Mouse (Mus musculus) hindbrain, embryonic 13.5 days (tissue): Measurements from ENCODE around the gene Arhgap29. TPM values are rescaled to one million over a fixed set of nuclear protein-coding genes. Genes with fewer than 3 reads are reported as not detected.

Experiments
- ATAC-seq: fragments of 200-750 bp; cut with Nextera tagmentation; 2 replicates; pipeline ENCODE4 v1.8.0; 2017; ENCODE audit warnings: moderate TSS enrichment; ENCODE audit not compliant: low FRiP score
- H3K27ac ChIP-seq: fragments of 300-500 bp; sonication (generic); 2 replicates; pipeline ENCODE4 v1.5.1; 2015; ENCODE audit warnings: inconsistent platforms, mild to moderate bottlenecking, moderate library complexity
- H3K27me3 ChIP-seq: fragments of 300-500 bp; sonication (generic); 2 replicates; pipeline ENCODE4 v1.6.1; 2015; ENCODE audit warnings: mild to moderate bottlenecking, inconsistent platforms
- H3K36me3 ChIP-seq: fragments of 300-500 bp; sonication (generic); 2 replicates; pipeline ENCODE4 v1.6.1; 2015; ENCODE audit warnings: mild to moderate bottlenecking, inconsistent platforms
- H3K4me1 ChIP-seq: fragments of 300-500 bp; sonication (generic); replicated peaks from 2 replicates; pipeline ENCODE4 v1.6.1; 2015; ENCODE audit warnings: inconsistent platforms
- H3K4me2 ChIP-seq: fragments of 300-500 bp; sonication (generic); 2 replicates; pipeline ENCODE4 v1.6.1; 2015; ENCODE audit warnings: inconsistent platforms, mild to moderate bottlenecking, moderate library complexity
- H3K4me3 ChIP-seq: fragments of 300-500 bp; sonication (generic); 2 replicates; pipeline ENCODE4 v1.5.1; 2015; ENCODE audit warnings: mild to moderate bottlenecking, inconsistent platforms
- H3K9ac ChIP-seq: fragments of 300-500 bp; sonication (generic); 2 replicates; pipeline ENCODE4 v1.6.1; 2015; ENCODE audit warnings: mild to moderate bottlenecking, inconsistent platforms
- H3K9me3 ChIP-seq: fragments of 300-500 bp; sonication (generic); 2 replicates; pipeline ENCODE4 v1.6.1; 2016; ENCODE audit warnings: inconsistent platforms
- WGBS: fragments of 180-500 bp; shearing (Covaris S2); methylation state at CpG from one replicate; pipeline ENCODE4 v1.1.7; 2015; 5-methylcytosine and 5-hydroxymethylcytosine counted together
- polyA plus RNA-seq: library from polyadenylated mRNA; unstranded; fragments of >200 nt; fragmentation: Nextera tagmentation; extraction: Ambion mirVana; gene quantifications from 2 replicates; pipeline ENCODE4 v1.2.1, GENCODE M21; 2015

Gene Arhgap29
- polyA plus RNA-seq, 1 experiment from 2014 or later = 30.0 TPM

DNA sequence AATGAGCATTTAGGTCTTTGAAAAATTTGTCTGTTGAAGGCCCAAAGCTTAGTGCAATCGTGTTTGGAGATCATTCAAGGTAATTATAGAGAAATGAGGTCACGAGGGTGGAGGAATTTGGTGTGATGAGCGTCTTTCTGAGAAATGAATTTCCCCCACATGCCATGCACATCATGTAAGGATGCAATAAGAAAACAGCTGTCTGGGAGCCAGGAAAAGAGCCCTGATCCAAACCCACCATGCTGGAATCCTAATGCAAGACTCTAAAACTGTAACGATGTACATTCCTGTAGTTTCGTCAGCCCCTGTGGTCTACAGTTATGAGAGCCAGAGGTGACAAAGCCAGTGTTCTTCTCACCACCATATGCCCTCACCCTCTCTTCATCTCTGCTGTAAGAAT lies 32.4 kb upstream of the Arhgap29 start:
- no peak overlapping the region for H3K4me3 ChIP-seq
- no peaks in the 10 kb centered on the region for H3K4me1 ChIP-seq
- H3K36me3 ChIP-seq = no peaks in the 10 kb centered on the region
- no peaks in the 10 kb centered on the region for H3K9me3 ChIP-seq
- no peak overlapping the region for H3K9ac ChIP-seq
- WGBS = 93% methylated on average over 5 of the region's 5 CpGs
- no peak overlapping the region for H3K4me2 ChIP-seq
- H3K27ac ChIP-seq = no peak overlapping the region
- no peaks in the 10 kb centered on the region for H3K27me3 ChIP-seq
- ATAC-seq = no peak

DNA sequence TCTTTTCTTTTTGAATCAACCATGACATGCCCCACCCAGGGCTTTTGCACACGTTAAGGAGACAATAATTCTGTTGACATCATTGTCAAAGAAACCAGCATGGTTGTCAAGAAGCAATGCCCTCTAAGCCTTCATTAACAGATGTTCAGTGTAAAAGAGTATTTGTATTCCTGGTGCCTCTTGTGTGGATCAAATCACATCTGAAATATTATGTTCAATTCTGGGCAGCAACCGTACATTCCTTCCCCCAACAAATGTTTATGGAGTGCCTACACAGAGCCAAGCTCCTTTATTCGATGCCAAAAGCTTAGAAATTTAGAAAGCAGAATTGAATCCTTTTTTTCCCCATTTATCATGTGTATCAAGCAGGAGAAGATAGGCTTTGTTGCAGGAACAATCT lies 31.6 kb upstream of the Arhgap29 start:
- Histone ChIP-seq H3K4me1 (no peaks in the 10 kb centered on the region), H3K4me3 (no peak overlapping the region), H3K9ac (no peak overlapping the region), H3K27ac (no peak overlapping the region), H3K36me3 (no peaks in the 10 kb centered on the region), H3K9me3 (no peaks in the 10 kb centered on the region), H3K27me3 (no peaks in the 10 kb centered on the region), H3K4me2 (no peak overlapping the region)
- 71% methylated on average over 3 of the region's 3 CpGs for WGBS
- ATAC-seq = no peak

DNA sequence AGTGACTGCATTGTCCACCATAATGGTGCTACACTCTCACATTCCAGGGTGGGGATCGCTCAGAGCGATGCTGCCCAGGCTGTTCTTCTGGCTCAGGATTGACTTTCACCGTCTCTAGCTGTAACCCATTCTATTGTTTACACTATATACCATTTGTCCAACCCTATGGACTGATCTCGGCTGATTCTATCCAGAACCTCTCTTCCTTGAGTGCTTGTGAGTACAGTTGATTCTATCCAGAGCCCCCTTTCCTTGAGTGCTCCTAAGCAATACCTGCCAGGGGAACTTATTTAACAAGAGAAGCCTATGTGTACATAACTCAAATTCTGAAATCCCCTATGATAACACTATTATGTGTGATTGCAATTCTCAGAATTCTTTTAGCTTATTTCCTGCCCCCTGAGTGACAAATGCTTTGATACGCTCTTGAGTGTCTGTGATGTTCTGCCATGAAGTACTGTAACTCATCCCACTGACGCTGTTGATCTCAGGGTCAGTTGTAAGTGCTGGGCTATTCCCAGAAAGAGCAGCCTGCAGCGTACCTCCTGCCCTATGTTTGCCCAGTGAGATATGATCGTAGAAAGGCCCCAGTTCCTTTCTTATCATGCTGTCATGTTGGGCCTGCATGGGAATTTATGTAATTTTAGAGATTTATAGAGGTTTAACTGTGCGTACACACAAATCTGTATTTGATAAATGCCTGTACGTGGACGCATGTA lies 27.4 kb upstream of the Arhgap29 start:
- H3K9me3 ChIP-seq = no peaks in the 10 kb centered on the region
- no peak overlapping the region for H3K27ac ChIP-seq
- 94% methylated on average over 11 of the region's 11 CpGs for WGBS
- no peak overlapping the region for H3K4me3 ChIP-seq
- H3K4me1 ChIP-seq = no peaks in the 10 kb centered on the region
- no peak overlapping the region for H3K4me2 ChIP-seq
- H3K9ac ChIP-seq = no peak overlapping the region
- H3K27me3 ChIP-seq = no peaks in the 10 kb centered on the region
- ATAC-seq = no peak
- H3K36me3 ChIP-seq = no peaks in the 10 kb centered on the region

DNA sequence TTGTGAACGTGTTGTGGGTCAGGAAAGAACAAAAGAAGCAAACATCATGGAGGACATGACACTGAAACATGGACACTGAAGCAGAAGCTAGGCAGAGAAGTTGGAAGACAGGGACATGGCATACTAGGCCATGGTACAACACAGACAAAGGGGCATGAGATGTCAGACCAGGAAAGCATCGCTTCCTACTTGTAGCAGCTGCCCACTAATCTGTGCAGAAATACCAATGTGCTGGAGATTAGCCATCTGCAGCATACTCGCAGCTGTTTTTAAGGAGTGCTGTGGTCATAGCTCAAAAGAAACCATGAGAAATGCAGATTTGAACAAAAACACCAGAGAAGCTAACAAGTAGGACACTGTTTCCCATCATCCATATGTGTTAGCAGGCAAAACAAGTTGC lies 24.7 kb upstream of the Arhgap29 start:
- WGBS = 86% methylated on average over 3 of the region's 3 CpGs
- H3K4me2 ChIP-seq = no peak overlapping the region

DNA sequence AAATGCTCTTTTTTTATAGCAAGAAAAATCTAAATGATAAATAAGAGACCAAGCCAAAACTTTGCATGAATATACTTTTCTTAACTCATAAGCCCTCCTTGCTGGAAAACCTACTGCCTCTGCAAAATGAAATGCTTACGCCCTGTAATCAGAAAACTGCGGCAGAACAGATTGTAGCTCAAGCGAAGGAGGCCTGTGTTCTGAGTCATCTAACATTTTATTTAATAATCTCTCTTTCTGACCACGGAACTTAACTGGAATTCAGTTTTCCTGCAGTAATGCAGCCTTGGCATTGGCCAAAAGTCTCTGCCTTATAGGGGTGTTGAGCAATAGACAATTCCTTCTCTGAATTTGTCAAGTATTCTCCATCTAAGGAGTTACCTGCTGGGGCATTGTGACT lies 19.5 kb upstream of the Arhgap29 start:
- Histone ChIP-seq H3K9me3 (no peaks in the 10 kb centered on the region), H3K9ac (no peak overlapping the region), H3K27ac (no peak overlapping the region), H3K36me3 (no peaks in the 10 kb centered on the region), H3K4me1 (no peaks in the 10 kb centered on the region), H3K4me3 (no peak overlapping the region), H3K4me2 (no peak overlapping the region), H3K27me3 (no peaks in the 10 kb centered on the region)
- WGBS = 96% methylated on average over 4 of the region's 4 CpGs
- no peak for ATAC-seq

More for the DNA sequence above, 24.7 kb upstream of the Arhgap29 start:
- Histone ChIP-seq H3K4me3 (no peak overlapping the region), H3K9ac (no peak overlapping the region), H3K27me3 (no peaks in the 10 kb centered on the region), H3K4me1 (no peaks in the 10 kb centered on the region), H3K9me3 (no peaks in the 10 kb centered on the region), H3K36me3 (no peaks in the 10 kb centered on the region), H3K27ac (no peak overlapping the region)
- ATAC-seq = no peak

DNA sequence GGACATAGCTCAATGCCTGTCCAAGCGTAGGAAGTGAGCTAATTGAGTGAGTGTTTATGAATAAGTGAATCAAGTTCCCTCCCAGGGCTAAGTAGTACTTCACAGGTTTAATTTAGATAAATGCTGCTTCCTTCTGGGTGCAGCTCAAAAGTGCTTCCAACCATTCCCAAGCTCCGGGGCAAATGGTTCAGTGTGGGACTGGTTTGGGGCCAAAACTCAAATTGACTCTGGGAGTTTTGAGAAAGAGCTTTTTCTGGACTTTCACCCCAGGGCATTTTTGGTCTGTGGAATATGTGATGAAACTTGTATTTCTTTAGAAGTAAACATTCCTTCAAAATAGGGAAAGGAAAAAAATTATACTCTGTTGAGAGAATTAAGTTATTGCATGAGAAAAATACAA lies 16.1 kb upstream of the Arhgap29 start:
- H3K27ac ChIP-seq = no peak overlapping the region
- no peaks in the 10 kb centered on the region for H3K36me3 ChIP-seq
- no peak overlapping the region for H3K4me3 ChIP-seq
- H3K9me3 ChIP-seq = no peaks in the 10 kb centered on the region
- no peaks in the 10 kb centered on the region for H3K27me3 ChIP-seq
- no peaks in the 10 kb centered on the region for H3K4me1 ChIP-seq
- no peak overlapping the region for H3K4me2 ChIP-seq
- 84% methylated on average over 2 of the region's 2 CpGs for WGBS
- H3K9ac ChIP-seq = no peak overlapping the region
- no peak for ATAC-seq

DNA sequence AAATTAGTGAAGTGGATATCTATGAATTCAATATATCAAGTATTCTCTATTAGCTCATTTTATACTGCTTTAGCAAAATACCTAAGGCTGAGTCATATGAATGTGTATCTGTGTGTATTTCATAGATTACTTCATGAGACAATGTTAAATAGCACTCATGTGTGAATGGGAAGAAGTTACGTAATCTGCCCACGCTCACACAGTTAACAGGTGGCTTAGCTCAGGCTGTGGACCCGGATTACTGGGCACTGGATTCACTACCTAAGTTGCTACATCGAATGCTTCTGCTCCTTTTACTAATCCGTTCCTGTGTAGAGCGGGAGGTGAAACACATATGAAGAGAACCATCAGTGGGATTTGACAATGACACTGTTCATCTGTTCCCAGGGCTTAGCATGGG lies 15.3 kb upstream of the Arhgap29 start:
- 97% methylated on average over 6 of the region's 6 CpGs for WGBS
- Histone ChIP-seq H3K27me3 (no peaks in the 10 kb centered on the region), H3K9ac (no peak overlapping the region), H3K36me3 (no peaks in the 10 kb centered on the region), H3K27ac (no peak overlapping the region), H3K4me2 (no peak overlapping the region), H3K4me1 (no peaks in the 10 kb centered on the region), H3K4me3 (no peak overlapping the region), H3K9me3 (no peaks in the 10 kb centered on the region)
- no peak for ATAC-seq

DNA sequence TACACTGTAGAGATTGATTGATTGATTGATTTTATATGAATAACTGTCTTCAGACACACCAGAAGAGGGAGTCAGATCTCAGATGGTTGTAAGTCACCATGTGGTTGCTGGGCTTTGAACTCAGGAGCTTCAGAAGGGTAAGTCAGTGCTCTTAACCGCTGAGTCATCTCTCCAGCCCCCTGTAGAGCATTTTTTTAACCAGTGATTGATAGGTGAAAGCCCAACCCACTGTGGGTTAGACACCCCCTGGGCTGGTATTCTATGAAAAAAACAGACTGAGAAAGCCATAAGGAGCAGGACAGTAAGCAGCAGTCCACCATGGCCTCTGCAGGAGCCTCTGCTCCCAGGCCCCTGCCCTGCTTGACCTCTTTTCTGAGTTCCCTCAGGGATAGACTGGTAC lies 12.7 kb upstream of the Arhgap29 start:
- Histone ChIP-seq H3K4me1 (no peaks in the 10 kb centered on the region), H3K27me3 (no peaks in the 10 kb centered on the region), H3K4me2 (no peak overlapping the region), H3K4me3 (no peak overlapping the region), H3K9me3 (no peaks in the 10 kb centered on the region), H3K27ac (no peak overlapping the region), H3K36me3 (no peaks in the 10 kb centered on the region), H3K9ac (no peak overlapping the region)
- no peak for ATAC-seq
- 70% methylated on average over 1 of the region's 1 CpGs for WGBS

DNA sequence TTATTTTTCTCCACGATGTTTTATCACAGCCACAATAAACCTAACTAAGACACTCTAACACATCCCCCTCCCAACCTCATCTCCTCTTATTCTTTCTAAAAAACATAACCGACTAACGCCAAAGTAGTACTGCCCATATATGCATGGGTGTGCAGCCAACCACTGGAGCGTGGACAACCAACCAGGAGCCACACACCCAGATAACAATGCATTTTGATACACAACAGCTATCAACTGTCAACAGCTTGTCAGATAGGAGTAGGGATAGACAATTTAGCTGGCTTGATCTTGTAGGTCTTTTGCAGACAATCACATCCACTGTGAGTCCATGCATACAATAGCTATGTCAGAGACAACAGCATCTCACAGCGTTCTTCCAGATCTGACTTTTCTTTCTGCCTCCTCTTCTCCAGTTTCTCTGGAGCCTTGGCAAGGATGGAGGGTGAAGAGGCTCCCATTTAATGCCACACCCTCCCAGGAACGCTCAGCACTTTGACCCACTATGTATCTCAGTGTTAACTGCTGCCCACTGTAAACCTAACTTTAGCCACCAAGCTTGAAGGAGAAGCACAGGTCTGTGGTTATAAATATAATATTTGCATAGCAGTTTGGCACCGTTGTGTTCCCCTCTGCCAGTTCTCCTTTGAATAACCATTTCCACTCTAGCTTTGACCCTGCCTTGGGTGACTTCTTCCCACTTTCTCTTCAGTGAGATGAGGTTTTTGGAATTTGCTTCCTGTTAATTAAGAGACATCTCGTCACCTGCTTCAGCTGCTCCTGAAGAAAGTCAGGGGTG lies 12.0 kb upstream of the Arhgap29 start:
- no peak for ATAC-seq
- Histone ChIP-seq H3K4me2 (no peak overlapping the region), H3K36me3 (no peaks in the 10 kb centered on the region), H3K9ac (no peak overlapping the region), H3K4me1 (no peaks in the 10 kb centered on the region), H3K9me3 (no peaks in the 10 kb centered on the region), H3K27ac (no peak overlapping the region), H3K27me3 (no peaks in the 10 kb centered on the region), H3K4me3 (no peak overlapping the region)
- 85% methylated on average over 8 of the region's 8 CpGs for WGBS

DNA sequence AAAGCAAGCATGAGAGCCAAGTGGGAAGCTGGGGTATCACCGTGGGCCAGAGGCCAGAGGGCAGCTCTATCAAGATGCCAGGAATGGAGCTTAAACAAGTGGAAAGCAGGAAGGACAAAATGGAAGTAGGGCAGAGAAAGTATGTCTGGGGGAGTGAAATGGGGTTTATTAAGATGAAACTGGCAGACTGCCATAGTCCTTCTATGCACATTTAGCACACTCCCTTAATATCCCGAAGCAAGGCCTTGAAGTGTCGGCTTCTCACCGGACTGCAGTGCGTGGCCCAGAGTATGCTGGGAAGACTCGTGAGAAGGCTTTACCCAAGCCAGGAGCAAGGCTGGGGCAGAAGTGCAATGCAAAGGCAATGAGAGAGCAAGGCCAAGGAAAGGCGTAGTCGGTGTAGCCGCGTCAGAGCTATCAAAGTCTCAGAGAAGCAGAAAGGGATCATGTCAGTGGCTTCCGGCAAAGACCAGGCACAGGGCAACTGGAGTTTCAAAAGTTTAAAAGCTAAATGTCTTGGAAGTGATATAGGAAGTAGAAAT lies 11.1 kb upstream of the Arhgap29 start:
- H3K9me3 ChIP-seq = no peaks in the 10 kb centered on the region

DNA sequence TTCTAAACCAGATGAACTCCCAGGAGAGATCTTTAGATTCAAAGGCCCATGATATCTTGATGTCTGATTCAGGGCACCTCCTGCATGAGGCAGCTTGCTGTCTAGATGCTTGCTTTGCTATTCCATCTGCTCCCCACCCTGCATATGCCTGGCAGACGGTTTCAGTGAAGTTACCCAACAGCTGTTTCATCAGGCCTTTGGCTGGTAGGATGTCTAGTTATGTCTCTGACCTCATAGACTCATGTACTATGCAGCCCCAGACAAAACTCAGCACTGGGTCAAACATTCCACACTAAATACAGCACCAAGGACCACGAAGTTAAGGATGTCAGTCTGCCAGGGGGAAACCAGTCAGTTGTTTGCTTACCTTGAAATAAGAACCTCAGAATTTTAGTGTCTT lies 6.4 kb upstream of the Arhgap29 start:
- no peaks in the 10 kb centered on the region for H3K27me3 ChIP-seq
- H3K4me3 ChIP-seq = no peak overlapping the region
- no peak for ATAC-seq
- H3K9me3 ChIP-seq = no peaks in the 10 kb centered on the region
- no peaks in the 10 kb centered on the region for H3K4me1 ChIP-seq
- no peak overlapping the region for H3K9ac ChIP-seq
- no peak overlapping the region for H3K4me2 ChIP-seq
- WGBS = 72% methylated on average over 2 of the region's 2 CpGs
- H3K36me3 ChIP-seq = no peaks in the 10 kb centered on the region
- H3K27ac ChIP-seq = no peak overlapping the region

More for the DNA sequence above, 11.1 kb upstream of the Arhgap29 start:
- Histone ChIP-seq H3K36me3 (no peaks in the 10 kb centered on the region), H3K4me2 (no peak overlapping the region), H3K27me3 (no peaks in the 10 kb centered on the region), H3K9ac (no peak overlapping the region), H3K4me1 (no peaks in the 10 kb centered on the region), H3K27ac (no peak overlapping the region), H3K4me3 (no peak overlapping the region)
- no peak for ATAC-seq
- 90% methylated on average over 11 of the region's 11 CpGs for WGBS

DNA sequence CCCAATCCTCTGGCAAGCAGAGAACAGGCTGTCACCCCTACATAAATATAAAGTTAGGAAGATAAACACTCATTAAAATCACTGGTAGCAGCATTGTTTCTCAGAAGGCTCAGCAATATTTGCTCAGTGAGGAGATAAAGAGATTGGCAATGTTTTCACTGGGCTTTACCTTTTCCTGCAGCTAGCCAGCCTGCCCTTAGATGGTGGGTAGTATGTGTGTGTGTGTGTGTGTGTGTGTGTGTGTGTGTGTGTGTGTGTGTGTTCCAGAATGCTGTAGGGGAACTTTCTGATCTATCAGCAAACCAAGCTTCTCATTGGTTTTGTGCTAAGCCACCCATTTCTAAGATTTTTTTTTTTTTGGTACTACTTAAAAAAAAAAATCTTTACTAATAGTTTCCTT lies 5.6 kb upstream of the Arhgap29 start:
- no peak overlapping the region for H3K4me2 ChIP-seq
- no peaks in the 10 kb centered on the region for H3K9me3 ChIP-seq
- no peaks in the 10 kb centered on the region for H3K4me1 ChIP-seq
- H3K9ac ChIP-seq = no peak overlapping the region
- no peak overlapping the region for H3K4me3 ChIP-seq
- H3K27me3 ChIP-seq = no peaks in the 10 kb centered on the region
- no peak for ATAC-seq
- no peak overlapping the region for H3K27ac ChIP-seq
- no peaks in the 10 kb centered on the region for H3K36me3 ChIP-seq

DNA sequence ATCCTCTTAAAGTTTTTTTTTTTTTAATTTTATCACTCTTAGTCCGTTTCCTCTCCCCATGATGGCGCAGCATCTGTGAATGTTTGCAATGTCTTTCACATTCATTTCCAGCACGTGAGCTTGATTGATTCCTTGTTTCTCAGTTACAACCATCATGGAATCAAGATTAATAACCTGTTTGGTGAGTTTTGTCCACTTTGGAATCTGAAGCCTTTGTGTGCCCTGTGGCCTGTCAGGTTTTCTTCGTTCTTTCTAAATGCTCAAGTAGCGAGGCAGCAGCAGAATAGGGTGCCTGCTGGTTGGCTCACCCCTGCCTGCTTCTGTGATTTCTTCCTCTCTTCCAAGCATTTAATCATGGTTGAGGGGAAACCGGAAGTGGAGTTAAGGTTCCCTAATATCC lies 2.2 kb upstream of the Arhgap29 start:
- Histone ChIP-seq H3K9ac (no peak overlapping the region), H3K9me3 (no peaks in the 10 kb centered on the region), H3K4me1 (peaks cover 11% of the 10 kb centered on the region), H3K36me3 (no peaks in the 10 kb centered on the region), H3K27ac (no peak overlapping the region), H3K27me3 (peaks cover 33% of the 10 kb centered on the region), H3K4me2 (no peak overlapping the region), H3K4me3 (no peak overlapping the region)
- WGBS = 54% methylated on average over 6 of the region's 6 CpGs
- ATAC-seq = no peak
